Mouse (Mus musculus) neutrophil, adult 5-6 weeks (primary cell): ENCODE data around the gene B9d1. TPM values are rescaled to one million over a fixed set of nuclear protein-coding genes. Genes with fewer than 3 reads are reported as not detected.

Experiments
- ATAC-seq: fragments of 151-379, 151-347 bp; 2 replicates; pipeline ENCODE4 v1.8.0; 2017; ENCODE audit warnings: mild to moderate bottlenecking, moderate TSS enrichment; ENCODE audit not compliant: insufficient number of reproducible peaks, poor library complexity, low FRiP score, severe bottlenecking; ENCODE audit errors: extremely low read depth
- total RNA-seq: library from RNA; stranded (forward); fragments of 200-1000 nt; gene quantifications from 2 replicates; pipeline ENCODE4 v1.2.3, GENCODE M21; 2017

B9d1 gene
- 1.2 TPM in 1 of 2 replicates, not detected in the other for total RNA-seq

DNA sequence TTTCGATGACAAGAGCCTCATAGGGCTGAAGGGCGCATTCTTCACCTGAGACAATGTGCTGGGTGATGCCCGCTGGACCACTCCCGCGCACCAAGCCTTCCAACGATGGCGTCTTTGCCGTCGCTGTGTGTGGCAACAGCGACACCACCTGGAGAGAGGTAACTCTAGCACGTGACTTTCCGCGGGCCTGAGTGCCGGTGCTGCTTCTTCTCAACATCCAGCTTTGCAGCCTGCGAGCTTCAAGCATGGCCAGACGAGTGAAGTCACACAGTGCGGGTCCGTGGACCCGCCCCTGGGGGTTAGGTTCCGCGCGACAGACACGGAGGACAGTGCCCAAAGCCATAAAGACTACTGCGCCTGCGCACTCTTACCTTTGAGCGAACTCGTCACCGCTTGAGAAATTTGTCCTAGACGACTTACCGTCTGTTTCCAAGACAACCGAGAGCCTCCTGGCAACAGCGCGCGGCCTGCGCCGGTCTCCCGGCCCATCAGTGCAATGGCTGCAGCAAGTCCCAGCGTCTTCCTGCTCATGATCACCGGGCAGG, at the start of gene B9d1:
B9d1 (plus strand) TSS at position 432 of the 545 bp plus-strand sequence.
- peak; percentile 86 for ATAC-seq

DNA sequence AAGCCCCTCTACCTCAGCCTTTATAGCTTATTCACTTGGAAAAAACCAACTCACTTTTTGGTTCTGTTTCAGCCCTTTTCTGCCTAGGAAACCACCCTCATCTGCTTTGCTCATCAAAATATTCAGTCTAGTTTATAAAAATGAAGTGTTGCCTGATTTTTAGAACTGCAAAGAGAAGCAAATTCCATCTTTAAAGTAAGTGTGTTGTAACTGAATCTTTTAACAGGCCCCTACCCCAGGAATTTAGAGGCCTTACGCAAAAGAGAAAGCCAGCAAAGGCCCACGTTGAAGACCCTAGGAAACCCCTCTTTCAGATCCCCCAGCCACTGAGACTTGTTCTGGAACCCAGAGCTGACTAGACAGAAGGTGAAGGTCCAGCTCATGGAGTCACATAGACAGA, 40.9 kb upstream of the B9d1 start:
- ATAC-seq: no peak

DNA sequence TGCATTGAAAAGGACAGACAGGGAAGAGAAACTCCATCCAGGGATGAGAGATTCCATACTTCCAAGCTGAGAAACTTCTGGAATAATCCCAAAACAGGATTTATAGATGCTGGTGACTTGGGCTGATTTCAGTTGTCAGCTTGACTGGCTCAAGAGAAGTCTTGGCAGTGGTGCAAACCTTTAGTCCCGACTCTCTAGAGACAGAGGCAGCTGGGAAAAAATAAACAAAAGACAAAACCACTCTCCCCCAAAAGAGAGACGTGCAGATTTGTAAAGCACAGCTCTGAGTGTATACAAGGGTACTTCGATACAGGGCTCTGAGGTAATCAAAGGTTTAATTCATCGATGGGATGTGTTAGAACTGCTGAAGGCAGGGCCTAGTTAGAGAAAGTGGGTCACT, 39.5 kb upstream of the B9d1 start:
- ATAC-seq: no peak

DNA sequence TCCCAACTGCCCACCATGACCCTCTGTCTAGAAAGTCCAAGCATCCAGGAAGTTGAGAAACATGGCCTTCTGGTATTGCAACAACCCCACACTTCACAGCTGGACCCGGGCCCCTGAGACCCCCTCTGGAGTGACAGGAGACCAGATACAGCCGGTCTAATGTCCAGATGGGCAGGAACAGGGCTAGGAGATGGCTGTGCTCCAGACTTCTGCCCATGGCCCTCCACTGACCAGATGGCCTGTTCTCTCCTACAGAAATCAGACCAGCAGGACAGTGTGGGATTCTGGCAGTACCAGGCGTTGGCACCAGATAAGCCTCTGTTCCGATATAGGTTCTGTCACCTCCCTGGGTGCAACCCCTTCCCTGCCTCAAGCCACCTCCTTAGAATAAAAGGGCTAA, 36.4 kb upstream of the B9d1 start:
- ATAC-seq: no peak

DNA sequence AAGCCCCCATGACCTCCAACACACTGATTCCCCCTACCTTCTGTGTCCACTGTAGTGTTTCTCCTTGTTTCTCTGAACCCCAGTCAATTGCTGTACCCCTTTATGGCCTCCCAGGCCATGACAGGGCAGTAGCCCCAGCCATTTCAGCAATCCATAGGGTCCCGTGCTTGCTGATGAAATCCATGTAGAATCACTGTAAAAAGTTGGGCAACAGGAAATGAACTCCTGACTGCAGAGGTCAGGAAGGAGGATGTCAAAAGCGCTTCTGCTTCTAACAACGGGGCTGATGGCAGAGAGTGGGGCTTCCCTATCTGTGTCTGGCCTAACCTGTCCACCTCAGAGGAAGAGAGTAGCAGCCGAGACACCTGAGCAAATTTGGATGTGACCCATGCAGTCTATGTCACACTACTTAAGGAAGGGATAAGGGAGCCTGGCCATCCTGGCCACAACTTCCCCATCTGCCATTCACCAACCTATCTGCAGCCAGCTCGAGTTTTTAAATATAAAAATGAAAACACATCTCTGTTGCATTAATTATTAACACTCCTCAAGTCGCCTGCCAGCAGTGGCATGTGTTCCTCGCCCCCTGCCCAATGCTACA, 35.5 kb upstream of the B9d1 start:
- peak; percentile 37; the same call in 1 of the 2 replicates for ATAC-seq

DNA sequence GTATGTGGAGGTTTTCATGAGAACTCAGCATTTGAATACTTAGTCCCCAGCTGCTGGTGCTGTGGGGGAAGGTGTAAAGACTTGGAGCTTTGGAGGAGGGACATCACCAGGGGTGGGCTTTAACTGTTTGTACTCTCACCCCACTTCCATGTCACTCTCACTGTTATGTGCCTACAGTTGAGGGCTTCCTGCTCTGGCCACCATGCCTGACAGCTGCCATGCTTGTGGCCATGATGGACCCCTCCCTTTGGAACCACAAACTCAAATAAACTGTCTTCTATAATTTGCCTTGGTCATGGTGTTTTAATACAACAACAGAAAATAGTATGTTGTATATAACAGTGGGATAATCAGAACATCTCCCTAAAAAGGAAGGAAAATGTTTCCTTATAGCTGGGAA, 34.1 kb upstream of the B9d1 start:
- ATAC-seq: no peak

DNA sequence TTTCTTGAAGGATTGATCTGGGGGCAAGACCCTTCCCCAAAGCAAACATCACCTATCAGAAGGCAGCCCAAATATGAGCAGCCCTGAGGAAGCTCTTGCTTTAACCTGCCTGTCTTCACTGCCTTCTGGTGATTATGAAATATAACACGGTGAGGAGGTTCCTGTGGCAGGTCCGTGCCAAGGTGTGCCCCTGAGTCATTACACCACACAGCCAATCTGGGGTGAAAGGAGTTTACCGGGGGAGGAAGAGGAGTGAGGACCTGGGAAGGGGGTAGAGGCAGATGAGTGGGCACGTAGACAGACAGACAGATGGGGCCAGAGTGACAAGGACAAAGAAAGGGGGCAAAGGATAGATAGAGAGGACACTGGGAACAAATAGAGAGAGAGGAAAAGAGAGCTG, 31.3 kb upstream of the B9d1 start:
- ATAC-seq: no peak

DNA sequence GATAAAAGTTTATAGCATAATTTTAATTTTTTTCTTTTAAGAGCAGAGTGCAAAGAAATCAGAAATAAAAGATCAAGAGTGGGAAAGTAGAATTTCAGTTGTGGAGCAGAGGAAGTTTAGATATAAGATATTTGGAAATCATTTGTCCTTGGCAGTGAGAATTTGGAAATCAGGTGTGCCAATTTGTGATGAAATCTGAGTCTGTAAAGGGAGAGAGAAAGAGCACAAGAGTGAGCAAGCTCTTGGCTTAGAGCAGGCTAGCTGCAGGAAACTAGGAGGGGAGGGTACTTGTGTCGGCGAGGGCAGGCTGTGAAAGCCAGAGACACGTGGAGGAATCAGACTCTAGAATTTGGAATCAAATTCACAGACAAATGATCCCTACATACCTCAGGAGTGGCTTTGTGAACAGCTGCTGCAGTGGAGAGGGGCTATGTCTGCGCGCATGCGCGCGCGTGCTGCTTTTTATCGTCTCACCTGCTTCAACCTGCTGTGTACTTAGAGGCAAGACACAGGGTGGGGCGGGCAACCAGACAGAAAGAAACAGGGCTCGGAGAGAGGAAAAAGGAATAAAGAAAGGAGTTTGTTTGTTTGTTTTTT, 28.1 kb upstream of the B9d1 start:
- ATAC-seq: no peak

DNA sequence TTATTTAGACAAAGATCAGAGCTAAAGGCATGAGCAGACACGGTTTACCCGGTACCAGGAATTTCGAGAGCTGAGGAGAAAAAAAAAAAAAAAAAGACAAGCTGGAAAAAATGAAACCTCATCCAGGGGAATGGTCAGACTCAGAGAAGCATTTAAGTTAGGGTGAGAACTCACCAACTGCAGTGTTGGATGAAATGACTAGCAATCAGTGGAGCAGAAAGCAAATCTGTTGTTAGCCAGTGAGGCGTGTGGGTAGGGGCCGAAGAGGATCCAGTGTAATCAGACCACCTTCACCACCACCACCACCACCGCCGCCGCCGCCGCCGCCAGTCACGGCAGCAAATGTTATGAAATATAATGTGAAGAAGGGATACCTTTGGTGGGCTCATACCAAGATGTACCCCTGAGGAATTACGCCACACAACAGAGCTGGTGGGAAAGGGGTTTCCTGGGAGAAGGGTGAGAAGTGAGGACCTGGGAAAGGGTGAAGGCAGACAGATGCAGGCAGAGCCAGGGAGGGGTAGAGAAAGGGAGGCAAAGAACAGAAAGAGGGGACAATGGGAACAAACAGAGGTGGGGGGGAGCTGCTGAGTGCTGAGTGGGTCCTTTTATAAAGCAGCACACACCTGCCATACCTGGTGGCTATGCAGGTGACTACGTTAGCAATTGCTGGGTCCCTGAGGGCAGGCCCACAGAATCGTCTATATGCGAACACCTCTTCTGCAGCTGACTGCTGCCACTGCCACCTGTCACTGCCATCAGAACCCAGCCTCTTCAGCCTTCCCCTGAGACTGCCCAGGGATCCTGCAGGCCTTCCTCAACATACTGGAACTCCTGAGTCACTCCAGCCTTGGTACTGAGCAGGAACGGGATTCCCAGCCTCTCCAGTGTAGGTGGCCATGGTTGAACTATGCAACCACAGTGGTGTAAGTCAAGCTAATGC, 27.1 kb upstream of the B9d1 start:
- no peak for ATAC-seq

DNA sequence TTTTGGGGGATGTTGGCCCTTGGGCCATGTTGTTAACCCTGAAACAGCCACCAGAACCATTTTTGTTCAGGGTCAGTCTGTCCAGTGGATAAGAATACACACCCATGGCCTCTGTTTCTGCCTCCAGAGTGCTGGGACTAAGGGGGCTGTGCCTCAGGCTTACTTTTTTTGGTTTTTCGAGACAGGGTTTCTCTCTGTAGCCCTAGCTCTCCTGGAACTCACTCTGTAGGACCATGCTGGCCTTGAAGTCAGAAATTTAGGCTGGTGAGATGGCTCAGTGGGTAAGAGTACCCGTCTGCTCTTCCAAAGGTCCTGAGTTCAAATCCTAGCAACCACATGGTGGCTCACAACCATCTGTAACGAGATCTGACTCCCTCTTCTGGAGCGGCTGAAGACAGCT, 26.2 kb upstream of the B9d1 start:
- ATAC-seq: no peak

DNA sequence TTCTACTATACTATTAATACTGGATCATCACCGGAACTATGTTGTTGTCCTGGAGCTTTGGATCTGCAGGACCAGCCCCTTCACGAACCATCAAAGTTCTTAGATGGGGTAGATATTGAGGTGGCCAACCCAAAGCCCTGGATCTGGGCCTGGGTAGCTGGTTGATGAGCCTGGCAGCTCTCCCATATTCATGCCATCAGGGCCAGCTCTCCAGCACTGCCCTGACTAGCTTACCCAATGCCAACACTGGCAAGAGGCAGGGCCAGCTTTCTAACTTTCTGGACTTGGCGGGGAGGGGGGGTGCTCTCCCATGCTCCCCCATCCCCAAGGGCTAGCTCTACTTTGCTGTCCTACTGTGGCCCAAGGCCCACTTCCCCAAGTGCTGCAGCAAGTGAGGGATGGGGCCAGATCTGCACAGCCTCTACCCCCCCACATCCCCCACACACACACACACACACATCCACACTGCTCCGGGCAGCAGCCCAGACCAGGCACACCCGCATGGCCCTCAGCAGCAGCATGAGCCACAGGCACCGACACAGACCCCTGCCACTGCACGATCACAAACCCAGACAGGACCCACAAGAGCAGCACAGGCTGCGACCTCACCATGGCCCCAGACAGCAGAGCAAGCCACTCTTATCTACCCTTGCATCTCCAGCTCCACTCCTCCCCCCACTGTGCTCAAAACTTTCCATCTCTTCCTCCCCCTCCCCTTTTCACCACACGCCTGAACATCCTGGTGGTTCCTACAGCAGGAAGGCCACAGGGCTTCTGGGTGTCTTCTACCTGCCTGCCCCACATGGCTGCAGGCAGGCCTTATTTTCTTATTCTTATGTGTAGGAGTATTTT, 23.5 kb upstream of the B9d1 start:
- no peak for ATAC-seq

DNA sequence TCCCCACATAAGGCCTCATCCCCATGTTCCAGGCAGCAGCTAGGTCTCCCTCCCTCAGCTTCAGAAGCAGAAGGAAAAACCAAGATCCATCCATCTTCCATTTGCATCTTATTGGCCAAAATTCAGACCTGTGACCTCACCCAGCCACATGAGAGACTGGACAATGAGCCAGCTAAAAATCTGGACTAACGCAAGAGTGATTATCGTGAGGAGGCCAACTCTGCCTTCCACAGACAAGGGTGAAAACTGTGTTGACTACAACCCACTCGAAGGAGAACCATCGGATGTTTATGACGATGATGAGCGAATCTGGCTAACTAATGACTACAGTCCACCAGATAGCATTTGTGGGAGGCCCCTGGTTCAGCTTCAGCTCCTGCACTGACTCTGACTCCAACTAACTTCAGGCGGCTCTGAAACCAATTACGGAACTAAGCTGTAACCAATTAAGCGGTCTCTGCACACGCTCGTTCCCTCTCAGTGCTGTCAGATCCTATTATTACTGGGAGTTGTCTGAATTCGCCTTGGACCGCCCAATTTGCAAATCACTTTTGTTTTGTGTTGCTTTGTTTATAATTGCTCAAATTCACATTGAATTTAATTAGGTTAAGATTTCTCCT, 21.6 kb upstream of the B9d1 start:
- ATAC-seq: no peak

DNA sequence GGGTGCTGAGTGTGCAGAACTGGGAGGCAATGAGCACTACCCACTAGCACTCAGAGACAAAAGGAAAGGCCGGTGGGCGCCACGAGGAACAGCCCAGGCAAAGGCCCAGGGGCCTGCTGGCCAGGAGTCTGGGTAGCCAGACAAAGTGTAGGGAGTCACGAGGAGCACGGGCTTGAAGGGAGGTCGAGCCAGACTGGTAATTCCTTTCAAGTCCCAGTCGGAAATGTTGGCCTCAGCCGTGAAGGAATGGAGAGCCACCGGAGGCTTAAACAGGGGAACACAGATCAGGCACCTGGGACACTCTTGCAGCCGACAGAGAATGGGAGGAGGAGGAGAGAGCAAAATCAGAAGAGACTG, 20.7 kb upstream of the B9d1 start:
- no peak for ATAC-seq

DNA sequence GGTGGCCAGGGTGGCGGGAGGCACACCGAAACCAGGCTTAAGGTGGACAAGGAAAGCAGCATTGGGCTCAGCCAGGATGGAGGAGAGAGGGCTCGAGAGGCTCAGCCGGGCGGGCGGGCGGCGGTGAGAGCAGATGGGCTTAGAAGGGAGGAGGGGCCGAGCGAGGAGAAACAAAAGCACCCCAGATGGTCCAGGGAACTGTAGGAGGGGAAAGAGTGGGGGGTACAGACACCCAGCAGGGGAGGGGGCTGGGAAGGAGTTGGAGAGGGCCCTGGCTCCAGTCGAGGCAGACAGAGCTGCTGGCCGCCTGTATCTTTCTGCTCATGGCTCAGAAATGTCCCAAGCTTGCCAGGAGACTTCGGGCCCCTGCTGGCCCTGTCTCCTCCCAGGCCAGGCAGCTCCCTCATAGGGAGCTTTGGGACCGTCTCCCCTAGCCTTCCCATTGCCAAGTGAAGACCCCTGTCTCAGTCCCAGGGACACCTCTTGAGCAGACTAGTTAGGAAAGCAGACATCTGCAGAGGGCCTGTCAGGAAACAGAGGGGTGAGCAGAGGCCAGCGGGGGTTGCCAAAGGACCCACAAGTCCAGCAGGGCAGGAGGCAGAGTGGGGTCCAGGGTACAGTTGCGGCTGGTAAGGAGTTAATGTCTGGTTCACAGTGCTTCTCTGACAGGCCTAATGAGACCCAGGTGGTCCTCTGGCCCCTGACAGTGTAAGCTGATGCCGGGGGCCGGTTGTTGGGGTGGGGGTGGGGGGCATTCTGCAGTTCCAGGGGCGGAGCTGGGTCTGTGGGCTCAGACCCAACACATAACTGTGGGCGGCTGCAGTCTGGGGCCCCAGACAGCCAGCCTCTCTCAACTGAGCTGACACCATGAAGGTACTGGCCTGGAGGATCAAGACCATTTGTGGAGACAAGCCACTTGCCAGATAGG, 20.1 kb upstream of the B9d1 start, which contains the start of gene Mfap4:
Mfap4 (plus strand) TSS at position 819 of the 928 bp plus-strand sequence.
- ATAC-seq: no peak

DNA sequence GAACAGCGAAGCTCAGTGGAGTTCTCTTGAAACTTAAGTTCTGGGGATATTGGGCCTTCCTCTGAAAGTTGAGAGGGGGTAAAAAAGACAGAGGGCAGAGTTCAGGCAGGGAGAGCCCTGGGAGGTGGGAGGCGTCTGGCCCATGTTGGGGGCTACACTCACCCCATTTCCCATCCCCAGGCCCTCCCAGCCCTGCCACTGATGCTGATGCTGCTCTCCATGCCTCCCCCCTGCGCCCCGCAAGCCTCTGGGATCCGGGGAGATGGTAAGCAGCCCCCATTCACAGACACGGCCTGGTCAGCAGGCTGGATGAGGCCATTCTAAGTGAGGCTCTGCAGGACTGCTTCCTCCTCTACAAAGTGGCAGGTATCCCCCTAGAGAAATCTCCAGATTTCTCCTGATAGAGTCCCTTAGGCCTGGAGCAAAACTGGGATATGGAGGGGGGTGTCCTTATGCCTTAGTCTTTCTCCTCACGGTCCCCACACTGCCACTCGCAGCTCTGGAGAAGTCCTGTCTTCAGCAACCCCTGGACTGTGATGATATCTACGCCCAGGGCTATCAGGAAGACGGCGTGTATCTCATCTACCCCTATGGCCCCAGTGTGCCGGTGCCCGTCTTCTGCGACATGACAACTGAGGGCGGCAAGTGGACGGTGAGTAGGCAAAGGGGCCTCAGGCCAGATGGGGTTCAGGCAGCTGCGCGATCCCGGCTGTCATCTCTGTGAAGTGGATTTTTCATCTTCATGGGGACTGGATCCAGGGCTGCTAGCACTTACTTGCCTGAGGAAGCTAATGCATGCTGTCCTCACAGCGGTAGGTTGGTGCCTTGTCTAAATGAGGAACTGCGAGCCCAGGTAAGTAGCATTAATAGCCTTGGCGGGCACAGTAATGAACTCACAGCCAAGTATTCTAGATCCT, 19.1 kb upstream of the B9d1 start:
- peak; percentile 7; the same call in 1 of the 2 replicates for ATAC-seq

DNA sequence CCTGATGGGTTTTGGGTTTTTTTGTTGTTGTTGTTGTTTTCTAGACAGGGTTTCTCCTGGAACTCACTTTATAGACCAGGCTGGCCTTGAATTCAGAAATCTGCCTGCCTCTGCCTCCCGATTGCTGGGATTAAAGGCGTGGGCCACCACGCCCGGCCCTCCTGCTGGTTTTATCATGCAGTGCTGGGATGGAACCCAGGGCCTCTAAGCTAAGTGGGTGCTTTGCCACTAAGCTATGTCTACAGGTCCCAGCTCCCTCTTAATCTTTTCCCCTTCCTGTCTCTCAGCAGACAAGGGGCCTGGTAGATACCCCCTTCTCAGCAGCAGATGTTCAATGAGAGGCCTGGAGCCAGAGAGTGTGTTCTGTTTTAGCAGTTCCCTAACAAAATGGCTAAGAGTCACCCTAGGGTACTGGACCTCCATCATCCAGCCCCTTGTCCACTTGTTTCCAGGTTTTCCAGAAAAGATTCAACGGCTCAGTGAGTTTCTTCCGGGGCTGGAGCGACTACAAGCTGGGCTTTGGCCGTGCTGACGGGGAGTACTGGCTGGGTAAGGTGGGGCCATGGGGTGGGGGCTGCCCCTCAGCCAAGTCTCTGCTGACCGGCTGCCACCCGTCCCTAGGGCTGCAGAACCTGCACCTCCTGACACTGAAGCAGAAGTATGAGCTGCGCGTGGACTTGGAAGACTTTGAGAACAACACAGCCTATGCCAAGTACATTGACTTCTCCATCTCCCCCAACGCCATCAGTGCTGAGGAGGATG, 18.3 kb upstream of the B9d1 start:
- no peak for ATAC-seq
